Mouse (Mus musculus) cerebellum, adult 18-20 months (tissue): ENCODE results near the gene Syt13.
A peak's percentile ranks its signal among the peaks of the same experiment; 100 is the strongest.

ENCODE experiments used
- DNase-seq, 2 experiments: peaks; one replicate each; pipeline ENCODE4 v3.0.0; 2021

Syt13 gene

DNA sequence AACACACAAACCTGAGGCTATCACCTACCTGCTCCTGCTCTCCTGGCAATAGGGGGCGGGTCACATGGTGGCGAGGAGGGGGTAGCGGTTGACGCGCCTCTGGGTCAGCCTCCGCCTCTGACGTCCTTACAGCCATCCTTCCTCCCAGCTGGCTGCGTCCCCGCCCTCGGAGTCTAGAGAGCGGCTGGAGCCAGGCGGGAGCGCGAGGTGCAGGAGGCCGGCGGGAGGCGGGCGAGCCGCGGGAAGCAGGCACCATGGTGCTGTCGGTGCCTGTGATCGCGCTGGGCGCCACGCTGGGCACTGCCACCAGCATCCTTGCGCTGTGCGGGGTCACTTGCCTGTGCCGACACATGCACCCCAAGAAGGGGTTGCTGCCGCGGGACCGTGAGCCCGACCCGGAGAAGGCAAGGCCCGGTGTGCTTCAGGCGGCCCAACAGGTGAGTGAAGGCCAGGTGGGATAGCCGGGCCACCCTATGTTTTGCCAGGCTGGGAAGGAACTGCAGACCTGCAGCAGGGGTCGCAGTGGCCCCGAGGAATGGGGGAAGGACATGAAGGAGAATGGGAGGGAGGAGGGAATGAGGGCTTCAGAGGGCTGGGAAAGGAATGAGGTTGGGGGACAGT, at the start of gene Syt13:
Gene Syt13, plus strand, starts transcription at position 166 of the 621 bp plus-strand sequence.
- DNase-seq: peak; percentile 84 to 90

DNA sequence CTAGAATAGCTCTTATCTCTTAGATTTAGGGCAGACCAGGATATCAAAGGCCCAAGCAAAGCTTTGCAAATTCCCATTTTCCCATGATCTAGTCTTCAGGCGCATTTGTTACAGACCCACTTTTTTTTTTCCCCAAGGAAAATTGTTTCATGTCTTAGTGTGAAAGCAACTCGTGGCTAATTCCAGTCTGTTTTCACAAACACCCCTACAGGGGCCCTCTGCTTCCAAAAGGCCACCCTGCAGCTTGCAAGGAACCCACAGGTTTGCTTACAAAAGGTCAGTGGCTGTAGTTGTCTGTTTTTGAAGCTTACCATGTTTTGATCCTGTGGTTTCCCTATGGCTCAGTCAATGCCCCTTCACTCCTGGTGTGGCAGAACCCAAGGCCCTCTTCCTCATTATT, 48.3 kb upstream of the Syt13 start:
- no peak for DNase-seq

DNA sequence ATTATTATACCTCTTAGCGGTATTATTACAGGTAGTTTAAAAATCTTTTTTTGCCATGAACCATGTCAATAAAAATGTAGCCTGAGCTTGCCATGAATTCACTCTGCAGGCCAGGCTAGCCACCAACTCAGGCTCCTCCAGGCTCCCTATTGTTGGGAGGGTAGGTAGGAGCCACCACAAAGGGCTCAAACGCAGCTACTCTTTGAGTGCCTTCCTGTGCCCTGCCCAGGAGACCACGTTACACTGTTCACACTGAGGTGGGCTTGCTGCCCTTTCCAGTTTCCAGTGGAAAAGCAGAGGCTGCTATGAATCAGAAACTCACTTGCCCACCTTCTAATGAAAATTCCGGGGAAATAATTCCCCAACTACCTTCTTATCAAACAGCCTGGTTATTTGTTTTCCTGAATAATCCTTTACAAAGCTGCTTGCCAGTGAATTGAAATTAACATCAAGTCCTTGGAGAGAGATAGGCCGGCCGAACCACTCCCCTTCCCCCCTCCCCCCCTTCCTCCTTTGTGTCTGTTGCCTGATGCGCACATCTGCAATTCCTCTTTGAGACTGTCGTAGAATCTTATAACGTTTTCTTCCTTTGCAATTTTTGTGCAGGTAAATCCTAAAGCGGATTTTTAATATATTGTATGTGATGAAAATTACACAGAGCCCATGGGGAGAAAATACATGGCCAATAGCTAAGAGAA, 44.6 kb upstream of the Syt13 start:
- DNase-seq: no peak

DNA sequence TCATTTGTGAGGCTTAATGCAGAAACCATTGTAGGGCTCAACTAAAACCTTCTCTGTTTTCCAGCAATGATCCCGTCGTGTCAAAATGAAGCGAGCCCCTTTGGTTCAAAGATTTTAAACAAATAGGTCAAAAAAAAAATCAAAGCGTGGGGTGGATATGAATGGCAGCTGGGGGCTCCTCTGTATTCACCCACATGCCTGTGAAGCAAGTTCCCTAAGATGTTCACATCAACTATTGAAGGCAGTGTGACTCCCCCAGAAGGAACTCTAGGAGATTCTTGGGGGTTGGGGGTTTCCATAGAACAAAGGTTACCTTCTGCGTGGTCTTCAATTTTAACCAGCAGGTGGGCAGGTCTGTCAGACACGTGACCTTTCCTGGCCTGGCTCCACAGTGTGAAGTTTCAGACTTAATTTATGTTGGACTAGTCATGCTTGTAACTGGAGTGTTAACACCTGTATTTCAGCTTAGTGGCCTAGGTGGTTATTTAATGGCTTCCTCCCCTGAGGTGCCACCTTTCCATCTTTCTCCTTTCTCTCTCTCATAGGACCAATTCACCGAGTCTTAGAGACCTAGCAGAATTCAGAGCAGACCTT, 43.7 kb upstream of the Syt13 start:
- no peak for DNase-seq

DNA sequence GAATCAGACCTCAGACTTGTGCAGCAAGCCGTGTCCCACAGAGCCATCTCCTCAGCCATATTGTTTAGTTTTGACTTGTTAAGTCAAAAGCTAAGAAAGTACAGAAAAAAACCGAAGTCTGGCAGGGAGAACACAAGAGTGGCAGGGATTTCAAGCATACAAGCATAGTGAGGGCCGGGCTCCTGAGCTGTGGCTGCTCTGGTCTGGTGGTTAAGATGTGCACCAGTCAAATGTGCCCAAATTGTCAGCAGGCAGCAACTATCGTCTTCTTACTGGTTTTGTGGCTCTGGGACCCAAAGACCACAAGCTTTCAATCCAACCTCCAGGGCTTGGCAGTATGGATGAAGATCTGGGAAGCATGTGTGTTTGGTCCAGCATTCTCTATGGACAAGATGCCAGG, 42.2 kb upstream of the Syt13 start:
- no peak for DNase-seq

DNA sequence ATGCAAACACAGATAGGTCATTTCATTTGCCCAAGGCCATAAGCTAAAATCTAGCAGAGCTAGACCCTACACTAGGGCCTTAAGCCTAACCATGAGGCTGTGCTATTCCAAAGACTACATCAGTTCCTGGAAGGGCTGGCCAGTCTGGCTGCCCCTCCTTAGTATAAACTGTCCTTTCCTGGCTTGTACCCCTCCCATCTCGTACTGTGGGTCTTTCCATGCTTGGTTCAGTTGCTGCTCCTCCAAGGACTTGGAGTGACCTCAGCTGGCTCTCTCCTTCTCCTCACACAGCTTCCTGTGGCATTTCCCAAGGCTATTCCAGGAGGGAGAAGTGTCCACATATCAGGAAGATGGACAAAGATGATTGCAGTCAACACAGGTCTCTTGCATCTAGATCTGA, 40.3 kb upstream of the Syt13 start:
- DNase-seq: no peak

DNA sequence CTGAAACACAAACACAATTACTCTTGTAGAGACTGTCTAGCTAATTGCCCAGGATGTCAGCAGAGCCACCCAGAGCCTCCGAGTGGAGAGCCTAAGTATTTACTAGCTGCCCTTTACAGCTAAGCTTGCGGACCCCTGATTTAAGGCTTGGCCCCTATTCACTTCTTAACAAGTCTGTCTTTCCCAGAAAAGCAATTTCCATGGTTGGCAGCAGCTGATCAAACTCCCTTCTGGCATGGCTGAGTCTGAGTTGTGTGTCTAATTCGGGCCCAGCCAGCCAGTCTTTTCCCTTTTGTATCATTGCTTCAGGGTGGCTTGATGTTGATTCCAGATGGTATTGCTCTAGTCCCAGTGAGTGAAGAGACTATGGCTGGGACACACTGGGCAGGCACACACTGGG, 37.4 kb upstream of the Syt13 start:
- no peak for DNase-seq

DNA sequence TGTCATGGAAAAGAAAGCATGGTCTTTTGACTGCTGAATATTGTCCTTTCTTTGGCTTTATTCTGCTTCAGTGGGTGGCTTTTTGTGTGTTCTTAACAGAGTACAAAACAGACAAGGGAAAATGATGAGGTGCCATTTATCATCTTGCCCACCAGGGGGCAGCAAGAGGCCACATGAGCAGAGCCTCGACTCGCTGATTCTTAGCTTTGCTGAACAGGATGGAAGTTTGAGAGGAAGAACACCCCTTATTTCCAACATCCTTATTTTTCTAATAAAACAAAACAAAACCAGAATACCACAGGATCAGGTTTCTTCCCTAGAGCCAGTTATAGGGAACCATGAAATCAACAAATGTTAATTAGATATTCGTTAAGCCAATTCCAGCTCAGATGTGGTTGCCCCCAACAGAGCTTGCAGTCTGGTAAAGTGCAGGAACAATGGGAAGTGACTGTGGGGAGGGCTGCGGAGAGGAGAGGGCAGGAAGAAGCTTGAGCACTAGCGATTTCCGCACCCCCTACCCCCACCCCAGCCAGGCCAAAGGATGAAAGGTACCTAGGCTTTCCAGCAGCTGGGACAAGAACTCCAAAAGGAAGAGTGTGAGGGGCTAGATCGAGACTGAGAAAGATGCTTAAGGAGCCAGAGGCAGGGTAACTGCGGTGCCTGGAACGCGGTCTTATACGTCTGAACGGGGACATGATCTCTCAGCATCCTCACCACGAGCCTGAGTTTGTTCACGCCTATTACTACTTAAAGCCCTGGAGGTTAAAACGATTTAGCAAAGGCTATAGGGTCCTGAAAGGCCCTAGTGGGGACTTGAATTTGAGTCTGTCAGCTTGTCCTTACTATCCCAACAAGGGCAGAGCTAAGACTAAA, 31.6 kb upstream of the Syt13 start:
- DNase-seq: peak; percentile 62 to 79

DNA sequence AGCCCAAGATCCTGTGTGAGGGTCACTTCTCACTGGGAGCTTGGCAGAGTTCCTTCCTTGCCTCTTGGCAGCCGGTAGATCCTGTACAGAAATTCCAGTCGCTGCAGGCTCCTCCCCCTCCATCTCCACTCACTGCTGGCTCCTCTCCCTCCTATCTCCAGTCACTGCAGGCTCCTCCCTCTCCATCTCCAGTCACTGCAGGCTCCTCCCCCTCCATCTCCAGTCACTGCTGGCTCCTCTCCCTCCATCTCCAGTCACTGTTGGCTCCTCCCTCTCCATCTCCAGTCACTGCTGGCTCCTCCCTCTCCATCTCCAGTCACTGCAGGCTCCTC, 31.0 kb upstream of the Syt13 start:
- peak; percentile 14 to 17 for DNase-seq

DNA sequence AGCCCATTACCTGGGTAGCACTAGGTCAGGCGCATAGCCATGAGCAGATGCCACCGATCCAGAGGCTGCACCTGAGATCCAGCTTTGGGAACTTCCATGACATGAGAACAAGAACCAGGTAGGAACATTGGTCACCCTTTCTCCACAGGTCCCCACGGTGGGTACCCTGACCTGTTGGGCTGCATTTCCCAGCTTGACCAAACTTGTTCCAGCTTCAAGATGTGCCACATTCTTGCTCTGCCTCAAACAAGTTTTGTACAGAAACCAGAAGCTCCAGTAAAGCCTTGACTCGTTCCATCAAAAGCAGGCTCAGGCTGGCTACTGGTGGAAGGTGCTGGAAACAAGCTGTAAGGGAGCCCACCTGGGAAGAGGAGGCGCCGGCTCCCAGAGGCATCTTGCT, 29.9 kb upstream of the Syt13 start:
- no peak for DNase-seq

DNA sequence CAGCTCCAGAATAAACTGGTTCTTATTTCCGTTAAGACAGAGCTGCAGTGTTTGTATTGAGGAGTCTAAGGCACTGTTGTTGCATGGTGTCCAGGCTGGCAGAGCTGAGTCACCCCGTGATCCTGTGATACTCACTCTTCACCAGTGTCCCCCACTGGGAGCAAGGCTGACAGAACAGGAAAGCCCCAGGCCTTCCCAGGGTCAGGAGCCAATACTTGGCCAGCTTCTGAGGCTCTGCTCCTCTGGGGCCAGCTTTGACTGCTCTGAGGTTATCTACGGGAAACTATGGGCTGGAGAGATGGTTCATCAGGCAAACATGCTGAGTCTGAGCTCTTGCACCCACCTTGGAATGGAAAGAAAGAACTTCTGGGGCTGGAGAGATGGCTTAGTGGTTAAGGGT, 28.0 kb upstream of the Syt13 start:
- no peak for DNase-seq

DNA sequence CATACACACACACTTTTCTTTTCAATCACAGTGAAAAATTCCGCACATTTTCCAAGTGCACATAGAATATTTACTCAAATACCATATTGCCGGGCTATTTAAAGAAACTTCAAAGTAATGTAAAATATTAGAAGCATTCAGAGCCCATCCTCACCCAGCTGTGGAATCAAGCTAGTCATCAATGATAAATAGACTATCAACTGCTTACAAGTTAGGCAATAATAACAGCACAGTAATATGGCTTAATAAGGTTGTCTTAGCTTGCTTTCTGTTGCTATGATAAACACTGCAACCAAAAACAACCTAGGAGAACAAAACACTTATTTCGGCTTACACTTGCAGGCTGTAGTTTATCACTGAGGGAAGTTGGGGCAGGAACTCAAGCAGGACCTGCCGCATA, 22.4 kb upstream of the Syt13 start:
- DNase-seq: no peak

DNA sequence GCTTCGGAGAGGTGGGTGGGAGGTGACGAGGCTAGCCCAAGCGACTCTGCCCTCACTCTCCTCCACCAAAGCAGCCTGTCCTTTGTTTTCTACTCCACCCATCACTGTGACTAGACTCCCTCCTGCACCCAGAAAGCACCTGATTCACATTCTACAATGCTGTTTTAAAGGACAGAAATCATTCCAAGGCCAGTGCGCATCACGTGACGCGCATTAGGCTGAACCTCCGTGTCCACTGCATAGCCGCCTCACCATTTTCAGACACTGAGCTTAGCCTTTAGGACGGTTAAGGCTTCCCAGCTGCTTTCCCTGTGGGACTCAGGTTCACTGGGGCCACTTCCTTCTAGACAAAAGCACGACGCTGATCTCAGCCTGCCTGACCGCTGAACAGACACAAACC, 11.2 kb upstream of the Syt13 start:
- no peak for DNase-seq

DNA sequence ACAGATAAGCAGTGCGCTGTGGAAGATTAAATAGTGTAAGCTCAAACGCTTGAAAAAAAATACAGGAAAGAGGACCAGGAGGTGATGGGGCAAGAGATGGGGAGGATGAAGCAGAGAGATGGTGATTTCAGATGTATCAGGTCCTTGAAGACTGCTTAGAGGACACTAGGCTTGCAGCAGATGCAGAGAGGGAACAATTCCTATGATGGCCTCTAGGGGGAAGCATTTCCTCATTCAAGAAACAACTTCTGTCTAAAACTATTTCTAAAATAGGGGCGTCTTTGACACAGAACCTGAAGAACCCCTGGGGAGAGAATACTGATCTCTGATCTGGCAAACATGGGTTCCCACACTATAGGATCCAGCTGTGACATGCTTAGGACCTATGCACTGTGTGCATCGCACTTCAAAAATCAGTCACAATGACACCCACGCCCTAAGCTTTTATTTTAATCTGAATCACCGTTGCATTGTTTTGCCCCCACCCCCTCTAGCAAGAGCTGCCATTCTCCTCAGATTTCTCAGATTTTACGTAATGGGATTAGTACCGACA, 10.5 kb upstream of the Syt13 start:
- DNase-seq: peak; percentile 54 to 69

DNA sequence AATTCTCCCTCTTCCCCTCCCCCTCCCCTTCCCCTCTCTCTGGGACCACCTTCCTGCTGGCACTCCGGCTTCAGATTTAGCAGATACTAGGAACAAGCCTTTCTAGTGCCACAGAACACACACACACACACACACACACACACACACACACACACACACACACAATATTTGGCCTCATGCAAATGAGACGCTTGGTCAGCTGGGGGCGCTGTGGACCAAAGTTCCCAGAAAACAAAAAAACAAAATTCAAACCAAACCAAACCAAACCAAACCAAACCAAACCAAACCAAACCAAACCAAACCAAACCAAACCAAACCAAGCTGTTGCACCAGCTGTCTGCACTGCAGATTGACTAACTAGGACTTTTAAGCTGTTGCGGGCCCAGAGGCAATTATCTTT, 4.5 kb upstream of the Syt13 start:
- DNase-seq: peak; percentile 47 to 69

DNA sequence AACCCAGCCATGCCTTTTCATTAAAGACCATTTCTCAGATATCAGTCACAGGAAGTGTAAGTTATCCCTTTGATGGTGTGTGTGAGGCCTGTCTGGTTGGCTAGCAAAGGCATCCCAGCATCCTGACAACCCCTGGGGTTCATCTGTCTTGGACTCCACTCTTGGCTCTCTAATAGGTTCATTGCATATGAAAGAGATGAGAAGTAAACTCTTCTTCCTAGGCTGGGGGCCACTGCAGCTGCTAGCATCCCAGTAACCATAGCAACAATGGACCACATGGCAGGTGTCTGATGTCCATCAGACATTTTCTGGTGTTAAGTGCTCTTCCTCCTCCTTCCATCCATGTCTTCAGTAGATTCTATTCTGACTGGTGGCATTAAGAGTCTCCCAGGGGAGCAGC, 2.6 kb upstream of the Syt13 start:
- no peak for DNase-seq

DNA sequence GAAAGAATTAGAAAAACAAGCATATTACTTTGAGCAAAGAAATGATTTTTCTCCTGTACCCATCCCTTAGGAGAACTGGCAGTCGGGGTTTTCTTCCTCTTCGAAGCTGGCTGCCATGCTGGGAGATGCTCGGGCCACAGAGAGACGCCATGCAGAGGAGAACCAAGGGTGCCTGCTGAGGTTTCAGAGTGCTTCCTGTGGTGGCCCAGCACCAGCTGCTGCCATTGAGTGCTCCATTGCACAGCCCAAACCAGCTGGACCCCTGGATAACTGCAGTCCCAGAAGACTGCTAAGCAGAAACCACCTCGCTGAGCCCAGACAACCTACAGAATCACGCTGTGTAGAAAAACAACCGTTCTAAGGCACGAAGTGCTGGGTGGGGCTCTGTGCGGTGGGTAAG, 1.6 kb upstream of the Syt13 start:
- DNase-seq: no peak

DNA sequence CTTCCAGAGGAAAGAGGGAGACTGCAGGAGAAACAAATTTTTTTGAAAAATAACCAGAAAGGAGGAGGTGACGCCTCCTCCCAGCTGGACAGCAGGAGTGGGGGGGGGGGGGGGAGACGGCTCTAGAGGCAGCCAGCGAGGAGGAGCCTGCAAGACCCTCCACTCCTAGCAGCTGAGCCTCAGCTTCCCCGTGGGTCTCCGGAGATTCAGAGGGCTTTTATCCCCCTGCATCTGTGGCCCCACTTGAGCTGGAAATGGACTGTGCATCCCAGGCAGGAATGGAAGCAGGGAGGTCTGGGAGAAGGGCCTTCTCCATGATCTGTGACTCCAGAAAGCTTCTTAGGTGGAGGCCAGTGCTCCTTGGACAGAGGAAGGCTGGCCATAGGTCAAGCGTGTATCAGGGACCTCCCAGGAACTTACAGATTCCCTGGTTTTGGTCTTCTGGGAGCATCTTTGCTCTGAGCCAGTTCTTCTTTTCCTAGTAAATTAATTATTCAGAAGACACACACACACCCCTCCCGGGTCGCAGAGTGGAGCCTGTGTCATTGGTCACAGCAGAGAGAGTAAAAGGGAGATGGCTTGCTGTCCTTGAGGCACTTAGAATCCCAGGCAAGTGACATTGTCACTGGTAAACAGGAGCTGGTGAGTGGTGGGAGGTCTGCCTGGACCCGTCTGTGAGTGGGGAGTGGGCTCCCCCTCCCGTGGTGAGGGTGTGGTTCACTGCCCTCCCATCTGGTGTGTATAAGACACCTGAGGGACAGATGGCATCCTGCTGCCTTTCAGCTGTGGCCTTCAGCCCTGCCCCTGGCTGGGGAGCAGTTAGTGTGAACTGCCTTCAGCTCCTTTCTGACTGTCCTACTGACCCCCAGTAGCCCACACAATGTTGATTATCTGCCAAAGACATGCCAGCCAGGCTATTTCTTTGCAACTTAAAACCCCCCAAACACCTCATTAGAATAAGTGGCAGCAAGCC, 1.0 kb downstream of the Syt13 start:
- peak; percentile 40 to 60 for DNase-seq

DNA sequence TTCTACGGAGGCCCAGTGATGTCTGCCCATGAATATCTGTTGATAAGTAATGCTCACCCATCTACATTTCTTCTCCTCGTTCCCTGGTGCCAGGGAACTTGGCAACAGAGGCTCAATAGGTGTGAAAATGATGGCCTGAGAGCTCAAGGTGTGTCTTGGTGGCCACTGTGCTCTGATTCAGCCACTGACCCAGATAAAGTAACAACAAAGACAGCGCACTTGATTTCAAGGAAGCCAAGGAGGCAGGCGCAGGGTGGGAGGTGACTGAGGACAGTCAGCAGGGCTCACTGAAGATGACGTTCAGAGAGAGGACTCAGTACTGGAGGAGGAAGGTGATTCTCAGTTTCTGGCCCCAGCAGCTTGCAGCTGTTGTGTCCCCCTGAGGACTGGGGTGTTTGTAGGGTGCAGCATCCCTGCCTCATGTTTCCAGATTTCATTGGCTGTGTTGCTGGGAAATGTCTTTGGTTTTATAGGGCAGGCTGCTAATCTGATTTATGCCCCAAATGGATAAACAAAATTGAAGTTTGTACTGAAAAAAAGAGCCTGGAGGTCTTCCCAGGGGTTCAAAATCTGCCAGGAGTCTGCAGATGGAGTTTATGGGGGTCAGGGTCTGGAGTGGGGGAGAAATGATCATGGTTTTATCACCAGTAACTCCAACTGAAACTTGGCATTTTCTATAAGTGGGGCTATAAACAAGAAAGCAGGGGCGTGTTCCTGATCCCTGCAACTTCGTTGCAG, 2.7 kb downstream of the Syt13 start:
- peak; percentile 28 to 37 for DNase-seq

DNA sequence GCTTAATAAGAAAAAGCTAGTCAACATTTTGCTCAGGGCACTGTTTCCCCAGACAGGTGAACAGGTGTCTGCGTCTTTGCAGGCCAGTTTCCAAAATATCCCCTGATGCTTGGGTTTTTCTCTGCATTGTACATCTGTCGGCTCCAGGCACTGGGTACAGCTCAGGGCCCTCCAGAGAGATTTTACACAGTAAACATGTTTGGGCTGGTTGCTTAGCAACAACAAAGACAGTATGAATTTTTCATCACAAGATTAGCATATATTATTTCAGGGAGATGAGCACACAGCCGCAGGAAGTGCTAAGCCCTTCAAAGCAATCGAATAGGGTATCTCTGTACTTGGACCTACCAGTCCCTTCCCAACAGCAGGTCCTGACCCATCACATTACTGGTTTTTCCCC, 5.8 kb downstream of the Syt13 start:
- no peak for DNase-seq

DNA sequence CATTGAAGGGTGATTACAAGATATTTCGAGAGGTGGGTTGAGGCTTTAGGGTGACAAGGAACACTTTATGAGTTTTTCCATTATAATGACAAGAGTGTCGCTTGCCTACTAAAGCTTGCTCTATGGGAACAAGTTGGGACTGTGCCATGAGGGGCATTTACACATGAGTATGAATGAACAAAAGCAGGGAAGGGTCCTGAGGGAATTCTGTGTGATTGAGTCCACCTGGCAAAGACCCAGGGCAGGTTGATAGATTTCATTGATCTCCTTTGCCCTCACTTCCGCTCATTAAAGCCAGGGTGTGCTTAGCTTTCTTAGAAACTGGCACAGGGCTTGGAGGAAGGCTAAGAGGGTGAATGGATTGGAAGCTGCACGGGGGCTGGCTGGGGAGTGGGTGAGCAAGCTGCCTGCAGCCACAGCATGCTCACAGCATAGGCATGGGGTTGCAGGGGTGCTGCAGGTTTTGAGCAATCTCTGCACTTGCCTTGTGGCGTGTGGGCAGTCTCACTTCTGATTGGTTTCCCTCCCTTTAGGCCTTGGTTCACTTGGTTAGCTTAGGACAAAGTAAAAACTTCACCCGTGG, 9.9 kb downstream of the Syt13 start:
- no peak for DNase-seq
